Mouse (Mus musculus) E14TG2a.4 (cell line): ENCODE data around the gene Ostm1.

Experiments used
- CTCF ChIP-seq: conservative IDR thresholded peaks from 2 replicates; pipeline ENCODE4 v1.5.1; 2014; ENCODE audit warnings: low read length
- POU5F1 ChIP-seq: IDR thresholded peaks from 2 replicates; pipeline ENCODE4 v1.6.1; 2014; ENCODE audit warnings: low read length, borderline replicate concordance

GRCm38 (mm10) chr10:42633361-42634121 is 49.9 kb downstream of the Ostm1 start:
- no peak for TF ChIP-seq CTCF
- no peak for TF ChIP-seq POU5F1
